Mouse (Mus musculus) left cerebral cortex, postnatal 25 days (tissue): ENCODE measurements around the gene Ntm. TPM values are rescaled to one million over a fixed set of nuclear protein-coding genes. Genes with fewer than 3 reads are reported as not detected.

Source experiments
- DNase-seq, 2 experiments: peaks; one replicate each; pipeline ENCODE4 v3.0.0; 2022; ENCODE audit warnings: low spot score in 2 of 2, mixed read lengths in 1 of 2
- intact Hi-C: fragments of 180-260 bp; cut with DNase I; formaldehyde crosslinking; loops from one replicate; pipeline ENCODE4 v1.15.1; 2025
- total RNA-seq, 2 experiments: library from RNA; stranded (reverse); gene quantifications; 2 replicates each; pipeline ENCODE4 v1.2.3; 2021

Gene Ntm
- total RNA-seq, 2 experiments from 2014 or later: 288 to 306 TPM

- DNase-seq: no peak
- intact Hi-C loops: no loop called here
Measured at GRCm38 (mm10) chr9:29242497-29243422, 720.2 kb downstream of the Ntm start.

GRCm38 (mm10) chr9:29240797-29241196, 722.1 kb downstream of the Ntm start:
- DNase-seq: no peak
- intact Hi-C loops: no loop called here

GRCm38 (mm10) chr9:29238973-29239372, 724.0 kb downstream of the Ntm start:
- intact Hi-C loops: no loop called here
- no peak for DNase-seq

GRCm38 (mm10) chr9:29236752-29237151, 726.2 kb downstream of the Ntm start:
- DNase-seq: no peak
- intact Hi-C loops: no loop called here

GRCm38 (mm10) chr9:29227747-29228146, 735.2 kb downstream of the Ntm start:
- intact Hi-C loops: no loop called here
- DNase-seq: no peak

- no peak for DNase-seq
- intact Hi-C loops: no loop called here
Measured at GRCm38 (mm10) chr9:29222915-29223545, 739.9 kb downstream of the Ntm start.

GRCm38 (mm10) chr9:29220941-29221615, 741.9 kb downstream of the Ntm start:
- DNase-seq: peak in 1 of 2 experiments; percentile 18
- intact Hi-C loops: no loop called here

GRCm38 (mm10) chr9:29220493-29220892, 742.4 kb downstream of the Ntm start:
- intact Hi-C loops: no loop called here

GRCm38 (mm10) chr9:29217951-29218350, 745.0 kb downstream of the Ntm start:
- intact Hi-C loops: no loop called here
- peak in 1 of 2 experiments; percentile 67 for DNase-seq

More at GRCm38 (mm10) chr9:29220493-29220892, 742.4 kb downstream of the Ntm start:
- DNase-seq: peak in 1 of 2 experiments; percentile 64

GRCm38 (mm10) chr9:29216528-29216927, 746.4 kb downstream of the Ntm start:
- no peak for DNase-seq
- intact Hi-C loops: no loop called here

- intact Hi-C loops: no loop called here
- no peak for DNase-seq
Measured at GRCm38 (mm10) chr9:29215796-29216195, 747.1 kb downstream of the Ntm start.

GRCm38 (mm10) chr9:29215241-29215640, 747.7 kb downstream of the Ntm start:
- intact Hi-C loops: no loop called here
- no peak for DNase-seq

GRCm38 (mm10) chr9:29209243-29209642, 753.7 kb downstream of the Ntm start:
- DNase-seq: no peak
- intact Hi-C loops: loop anchor here (10.0 kb wide), 1 partner anchor 436 kb away; no protein-coding TSS in a partner anchor

- intact Hi-C loops: loop anchor here (10.0 kb wide), 1 partner anchor 437 kb away; no protein-coding TSS in a partner anchor
- DNase-seq: no peak
Measured at GRCm38 (mm10) chr9:29208142-29208541, 754.8 kb downstream of the Ntm start.

GRCm38 (mm10) chr9:29205680-29206079, 757.3 kb downstream of the Ntm start:
- intact Hi-C loops: loop anchor here (10.0 kb wide), 1 partner anchor 439 kb away; no protein-coding TSS in a partner anchor
- peak in 1 of 2 experiments; percentile 24 for DNase-seq

- intact Hi-C loops: loop anchor here (5.0 to 10.0 kb wide), 3 partner anchors 210 to 443 kb away; no protein-coding TSS in a partner anchor
- peak; percentile 43 to 68 for DNase-seq
Measured at GRCm38 (mm10) chr9:29202196-29202595, 760.7 kb downstream of the Ntm start.

- intact Hi-C loops: loop anchor here (5.0 to 10.0 kb wide), 3 partner anchors 211 to 443 kb away; no protein-coding TSS in a partner anchor
- peak; percentile 58 to 70 for DNase-seq
Measured at GRCm38 (mm10) chr9:29201163-29202053, 761.5 kb downstream of the Ntm start.

- DNase-seq: peak in 1 of 2 experiments; percentile 52
- intact Hi-C loops: no loop called here
Measured at GRCm38 (mm10) chr9:29197046-29197445, 765.9 kb downstream of the Ntm start.

- no peak for DNase-seq
- intact Hi-C loops: no loop called here
Measured at GRCm38 (mm10) chr9:29194265-29194664, 768.7 kb downstream of the Ntm start.
